Mouse (Mus musculus) regulatory T cell (primary cell): ENCODE measurements at regions not wholly inside any gene's neighbourhood (a gene's known extent, or its start where the extent isn't known, plus 50 kb on each side); places are given as distances from the start of the nearest gene placed in this dataset.
"Not testable (repeated sequence)": the region's sequence is repeated elsewhere in the genome, so short reads cannot be mapped to it uniquely, and the experiment has no call there.

ENCODE experiments used
- in situ Hi-C: fragments of 300-600 bp; cut with MboI, MseI; formaldehyde crosslinking; loops from one replicate; pipeline ENCODE4 v1.15.1; 2025; ENCODE audit warnings: high pct_unique_total_duplicates

DNA sequence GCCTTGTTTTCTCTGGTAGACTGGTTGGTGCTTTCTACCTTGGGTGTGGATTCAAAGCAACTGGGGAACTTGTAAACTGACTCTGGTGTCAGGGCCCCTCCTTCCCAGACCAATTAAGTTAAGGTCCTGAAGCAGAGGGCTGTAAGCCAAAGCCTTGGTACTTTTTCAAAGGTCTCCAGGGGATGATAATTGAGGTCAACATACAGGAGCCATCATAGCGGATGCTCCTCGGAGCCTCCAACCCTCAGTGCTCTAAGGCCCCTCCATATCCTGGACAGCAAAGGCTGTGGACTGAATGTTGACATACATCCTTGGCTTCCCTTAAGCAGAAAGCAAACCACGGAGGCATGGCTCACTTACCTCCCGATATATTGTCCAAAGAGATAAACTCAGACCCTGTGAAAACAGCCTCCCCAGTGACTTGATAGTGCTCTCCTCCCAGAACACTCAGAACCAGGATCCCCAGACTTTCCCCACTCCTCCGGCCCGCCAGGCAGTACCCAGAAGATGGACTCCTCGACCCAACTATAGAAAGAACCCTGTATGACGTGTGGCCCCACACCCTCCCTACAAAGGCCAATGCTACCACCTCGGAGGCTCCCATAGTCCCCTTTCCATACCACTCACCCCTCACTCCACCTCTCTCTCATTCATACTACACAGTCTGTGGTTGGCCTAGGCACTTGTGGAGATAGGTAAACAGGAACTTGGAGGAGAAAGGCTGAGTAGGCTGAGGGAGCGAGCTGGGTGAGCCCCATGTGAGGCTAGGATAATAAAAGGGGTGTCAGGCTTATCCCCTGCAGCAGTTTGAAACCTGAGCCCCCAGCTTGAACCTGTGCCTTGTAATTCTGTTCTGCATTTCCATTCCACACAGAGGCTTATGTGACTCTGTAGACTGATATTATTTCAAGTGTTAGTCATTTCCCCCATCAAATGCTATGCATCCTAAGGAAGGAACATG is 118.8 kb upstream of the Arid1b start:
- in situ Hi-C loops, result loop anchor here (10.0 kb wide), 1 partner anchor 59 kb away; no protein-coding TSS in a partner anchor

DNA sequence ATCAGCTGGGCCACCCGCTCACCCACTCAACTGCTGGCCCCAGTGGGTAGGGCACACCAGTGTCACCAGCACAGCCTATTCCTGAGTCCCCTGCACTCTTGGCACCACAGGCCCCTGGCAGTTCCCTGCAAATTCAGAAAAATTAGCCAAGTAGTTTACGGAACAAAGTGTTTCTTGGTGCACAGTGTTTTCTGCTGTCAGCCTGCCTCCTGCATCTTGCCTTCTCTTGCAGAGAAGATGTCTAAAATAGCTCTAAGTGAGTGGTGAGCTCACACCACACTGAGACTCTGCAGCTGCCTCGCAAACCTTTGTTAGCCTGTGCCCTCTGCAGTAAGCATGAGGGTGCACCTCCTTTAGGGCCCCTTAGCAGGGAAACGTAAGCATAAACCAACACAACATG is 117.7 kb upstream of the Arid1b start:
- in situ Hi-C loops, result loop anchor here (10.0 kb wide), 1 partner anchor 58 kb away; no protein-coding TSS in a partner anchor

GRCm38 (mm10) chr17:4881473-4881872 is 112.7 kb upstream of the Arid1b start:
- in situ Hi-C loops, result no loop called here

- in situ Hi-C loops, result no loop called here
Observed at GRCm38 (mm10) chr17:4884083-4884482, 110.0 kb upstream of the Arid1b start.

- in situ Hi-C loops, result no loop called here
Observed at GRCm38 (mm10) chr17:4884761-4885160, 109.4 kb upstream of the Arid1b start.

- in situ Hi-C loops, result not testable (repeated sequence)
Observed at GRCm38 (mm10) chr17:4887331-4887730, 106.8 kb upstream of the Arid1b start.

DNA sequence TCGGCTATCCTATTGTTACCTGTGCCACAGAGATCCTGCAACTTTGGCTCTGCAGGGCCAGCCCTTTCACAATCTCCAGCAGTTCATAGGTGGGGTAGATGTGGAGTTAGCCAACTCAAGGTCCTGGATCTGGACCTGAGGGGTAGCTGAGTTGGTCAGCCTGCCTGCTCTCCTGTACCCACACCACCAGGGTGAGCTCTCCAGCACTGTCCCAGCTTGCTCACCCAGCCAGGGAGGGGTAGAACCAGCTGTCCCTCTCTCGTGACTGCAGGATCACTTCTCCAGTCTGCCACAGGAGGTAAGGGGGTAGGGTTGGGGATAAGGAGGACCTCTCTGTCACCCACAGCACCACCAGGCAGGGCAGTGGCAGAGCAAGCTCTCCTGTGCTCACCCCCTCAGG is 104.6 kb upstream of the Arid1b start:
- in situ Hi-C loops, result no loop called here

GRCm38 (mm10) chr17:4890131-4890530 is 104.0 kb upstream of the Arid1b start:
- in situ Hi-C loops, result loop anchor here (10.0 kb wide), 1 partner anchor 155 kb away; no protein-coding TSS in a partner anchor

- in situ Hi-C loops, result loop anchor here (10.0 kb wide), 1 partner anchor 153 kb away; no protein-coding TSS in a partner anchor
Observed at GRCm38 (mm10) chr17:4891576-4891975, 102.6 kb upstream of the Arid1b start.

DNA sequence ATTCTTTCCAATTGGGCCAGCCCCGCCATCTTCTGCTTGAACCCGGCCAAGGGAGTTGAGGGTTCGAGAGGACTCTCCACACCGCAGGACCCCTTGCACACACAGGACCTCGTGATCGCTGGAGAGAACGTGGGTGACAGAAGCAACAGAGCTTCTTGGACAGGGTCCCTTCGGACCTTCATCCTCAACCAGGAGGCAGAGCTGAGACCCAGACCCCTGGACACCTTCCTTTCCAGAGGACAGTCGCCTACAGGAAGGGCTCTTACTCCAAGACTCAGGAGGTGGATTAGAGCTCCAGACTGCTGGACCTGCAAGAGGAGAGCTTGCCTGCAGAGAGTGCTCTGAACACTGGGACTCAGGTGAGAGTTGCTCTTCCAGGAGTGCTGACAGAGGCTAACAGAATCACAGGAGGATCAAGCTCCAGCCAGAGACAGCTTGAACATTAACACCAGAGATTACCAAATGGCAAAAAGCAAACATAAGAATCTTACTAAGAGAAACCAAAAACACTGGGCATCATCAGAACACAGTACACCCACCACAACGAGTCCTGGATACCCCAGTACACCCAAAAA is 99.3 kb upstream of the Arid1b start:
- in situ Hi-C loops, result loop anchor here (10.0 kb wide), 1 partner anchor 150 kb away; no protein-coding TSS in a partner anchor

GRCm38 (mm10) chr17:4903129-4903528 is 91.0 kb upstream of the Arid1b start:
- in situ Hi-C loops, result no loop called here

DNA sequence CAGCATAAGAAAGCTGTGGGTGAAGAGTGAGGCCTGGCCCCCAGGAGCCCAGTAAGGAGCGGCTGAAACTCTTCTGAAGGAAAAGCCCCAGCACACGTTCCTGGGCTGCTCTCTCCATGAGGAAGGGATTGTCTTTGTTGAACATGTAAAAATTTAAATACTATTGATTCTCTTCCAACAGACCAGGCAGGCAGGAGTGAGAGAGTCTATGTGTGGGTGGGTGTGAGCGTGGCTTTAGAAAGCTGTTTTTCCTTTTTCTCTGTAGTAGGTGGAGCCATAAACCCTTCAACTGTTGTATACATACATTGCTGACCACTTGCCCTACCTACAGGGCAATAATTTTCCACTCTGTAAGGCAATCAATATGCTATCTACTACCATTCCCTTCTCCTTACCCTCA is 87.6 kb upstream of the Arid1b start:
- in situ Hi-C loops, result no loop called here

DNA sequence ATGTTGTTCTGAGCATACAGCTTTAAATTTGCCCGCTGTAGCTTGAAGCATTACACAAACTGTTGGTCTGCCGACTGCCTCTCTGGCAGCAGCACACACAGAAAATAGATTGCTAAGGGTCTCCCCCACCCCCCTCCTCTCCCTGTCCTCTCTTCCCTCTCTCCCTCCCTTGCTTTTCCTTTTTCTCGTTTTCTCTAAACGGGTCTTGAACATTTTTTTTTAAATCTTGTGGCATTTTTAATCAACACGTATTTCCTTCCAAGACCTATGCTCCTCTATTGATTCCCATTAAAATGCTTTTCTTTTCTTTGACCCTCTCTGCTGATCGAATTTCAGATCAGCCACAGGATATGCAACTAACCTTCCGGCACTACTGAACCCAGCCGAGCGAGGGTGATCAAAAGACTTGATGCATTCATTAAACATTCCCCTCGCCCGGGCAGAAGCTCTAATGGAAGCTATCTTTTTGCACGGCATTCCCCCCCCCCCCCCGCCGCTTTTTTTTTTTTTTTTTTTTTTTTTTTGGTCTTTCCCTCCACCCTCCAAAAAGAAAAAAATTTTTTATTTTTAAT is 86.9 kb upstream of the Arid1b start:
- in situ Hi-C loops, result no loop called here

DNA sequence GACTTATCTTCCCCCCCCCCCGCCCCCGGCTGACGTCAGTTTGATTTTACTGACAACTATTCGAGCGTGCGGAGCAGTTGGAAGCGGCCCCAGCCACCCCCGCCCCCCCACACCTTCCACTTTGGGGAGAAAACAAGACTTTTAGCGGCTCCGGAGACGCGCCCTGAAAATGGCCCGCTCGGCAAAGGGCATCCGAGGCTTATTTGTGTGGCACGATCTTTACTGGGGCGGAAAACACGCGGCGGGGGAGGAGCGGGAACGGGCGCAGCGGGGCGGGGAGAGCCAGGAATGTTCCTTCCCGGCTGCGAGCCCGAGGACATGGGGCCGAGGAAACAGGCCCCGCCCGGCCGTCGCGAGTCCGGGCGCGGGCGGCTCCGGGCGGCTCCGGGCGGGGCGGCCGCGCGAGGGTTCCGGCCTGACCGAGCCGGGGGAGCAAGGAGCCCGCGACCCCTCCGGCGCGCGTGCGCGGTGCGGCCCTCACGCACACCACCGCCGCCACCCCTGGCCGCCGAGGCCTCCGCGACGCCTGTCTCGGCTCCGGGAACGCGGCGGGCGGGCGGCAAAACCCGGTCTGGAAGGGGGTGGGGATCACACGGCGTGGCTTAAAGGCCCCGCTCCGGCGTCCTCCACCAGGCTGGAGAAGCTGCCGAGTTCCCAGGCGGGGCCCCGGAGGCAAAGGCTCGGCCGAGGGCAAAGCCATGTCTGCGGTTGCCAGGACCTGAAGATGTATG is 86.1 kb upstream of the Arid1b start:
- in situ Hi-C loops, result no loop called here

DNA sequence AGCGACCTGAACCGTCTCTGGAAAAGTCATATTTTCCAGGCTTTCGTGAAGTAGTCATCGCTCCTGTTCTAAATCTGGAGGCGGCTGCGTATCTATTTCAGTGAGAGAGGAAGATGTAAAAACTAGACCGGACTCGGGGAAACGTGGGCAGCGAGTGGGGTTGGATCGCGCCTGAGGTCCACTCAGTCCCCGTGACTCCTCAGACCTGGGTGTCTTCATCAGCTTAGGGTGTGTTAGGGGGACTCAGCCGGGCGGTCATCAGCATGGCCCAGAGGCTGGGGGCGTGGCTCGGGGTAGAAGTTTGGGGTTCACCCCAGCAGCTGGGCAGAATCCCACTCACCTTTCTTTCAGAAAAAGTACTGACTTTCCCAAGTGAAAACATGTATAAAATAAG is 85.6 kb upstream of the Arid1b start:
- in situ Hi-C loops, result no loop called here

DNA sequence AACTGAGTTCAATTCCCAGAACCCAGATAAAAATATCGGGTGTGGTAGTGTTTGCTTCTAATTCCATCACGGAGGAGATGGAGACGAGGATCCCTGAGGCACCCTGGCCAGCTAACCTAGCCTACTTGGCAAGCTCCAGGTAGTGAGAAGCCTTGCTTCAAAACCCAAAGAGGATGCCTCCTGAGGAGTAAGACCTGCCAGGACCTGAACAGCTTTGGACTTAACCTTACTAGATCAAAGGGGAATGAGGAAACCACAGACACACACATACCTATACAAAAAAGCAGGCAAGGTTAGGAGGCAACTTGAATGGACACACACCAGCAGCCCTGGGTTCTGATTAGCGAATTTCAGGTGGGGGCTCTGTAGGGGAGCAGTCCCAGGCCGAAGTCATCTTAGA is 84.0 kb upstream of the Arid1b start:
- in situ Hi-C loops, result no loop called here

DNA sequence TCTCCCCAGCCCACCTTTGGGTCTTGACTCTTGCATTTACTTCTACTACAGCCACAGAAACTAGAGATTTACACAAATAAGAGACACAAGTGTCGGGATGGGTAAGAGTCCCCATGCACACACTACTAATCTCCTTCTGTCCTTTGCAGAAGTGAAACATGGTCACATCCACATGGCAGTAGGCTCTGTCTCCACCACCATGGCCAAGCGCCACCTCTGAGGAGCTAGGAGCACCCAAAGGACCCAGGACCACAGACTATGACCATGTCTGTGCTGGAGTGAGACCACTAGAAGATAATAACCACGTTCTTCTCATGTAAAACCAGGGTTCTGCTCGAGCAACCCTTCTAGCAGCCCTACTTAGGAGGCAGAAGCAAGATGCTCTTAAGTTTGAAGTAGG is 81.1 kb upstream of the Arid1b start:
- in situ Hi-C loops, result no loop called here

DNA sequence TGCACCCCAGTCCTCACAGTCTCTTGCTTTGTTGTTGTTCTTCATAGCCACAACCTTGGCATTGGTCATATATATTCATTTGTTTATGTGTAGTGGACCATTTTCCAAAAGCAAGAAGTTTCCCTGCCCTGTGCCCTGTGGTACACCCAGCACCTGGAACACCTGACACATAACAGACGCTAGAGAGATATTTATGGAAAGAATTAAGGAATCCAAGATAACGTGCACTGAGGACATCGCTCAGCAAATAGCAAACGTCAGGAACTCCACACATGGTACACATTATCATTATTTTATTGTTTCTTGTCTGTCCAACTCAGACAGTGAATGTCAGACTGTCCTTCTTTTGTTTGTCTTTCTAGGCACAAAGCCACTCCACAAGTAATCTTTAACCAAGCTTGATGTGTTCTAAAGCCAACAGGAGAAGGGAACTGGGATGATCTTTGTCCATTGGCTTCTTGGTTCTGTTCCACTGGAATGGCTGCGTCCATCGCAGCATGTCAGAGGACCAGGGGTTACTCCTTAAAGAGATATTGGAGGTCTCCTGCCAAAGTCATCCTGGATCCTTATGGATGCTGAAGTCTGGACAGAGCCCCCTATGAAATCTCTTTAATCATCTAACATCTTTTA is 74.2 kb upstream of the Arid1b start:
- in situ Hi-C loops, result loop anchor here (5.0 kb wide), 1 partner anchor 52 kb away; no protein-coding TSS in a partner anchor

DNA sequence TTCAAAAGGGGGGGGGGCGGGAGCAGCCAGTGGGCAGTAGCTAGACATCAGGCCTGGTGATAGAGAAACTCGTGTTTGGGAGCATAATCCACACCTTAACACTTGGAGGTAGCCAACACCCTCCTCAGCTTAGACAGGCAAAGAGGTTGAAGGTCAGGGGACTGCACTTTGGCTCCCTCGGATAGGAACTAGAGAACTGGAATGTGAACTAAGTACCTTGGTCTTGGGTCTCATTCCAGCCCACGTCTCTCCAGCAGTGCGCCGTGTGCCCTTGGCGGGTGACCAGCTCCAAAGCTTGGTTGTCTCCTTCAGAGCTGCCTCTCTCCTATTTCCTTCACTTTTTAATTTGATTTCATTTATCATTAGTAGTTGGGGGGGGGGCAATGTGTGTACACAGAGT is 73.0 kb upstream of the Arid1b start:
- in situ Hi-C loops, result loop anchor here (5.0 kb wide), 1 partner anchor 51 kb away; no protein-coding TSS in a partner anchor

GRCm38 (mm10) chr17:4928631-4929030 is 65.5 kb upstream of the Arid1b start:
- in situ Hi-C loops, result no loop called here

DNA sequence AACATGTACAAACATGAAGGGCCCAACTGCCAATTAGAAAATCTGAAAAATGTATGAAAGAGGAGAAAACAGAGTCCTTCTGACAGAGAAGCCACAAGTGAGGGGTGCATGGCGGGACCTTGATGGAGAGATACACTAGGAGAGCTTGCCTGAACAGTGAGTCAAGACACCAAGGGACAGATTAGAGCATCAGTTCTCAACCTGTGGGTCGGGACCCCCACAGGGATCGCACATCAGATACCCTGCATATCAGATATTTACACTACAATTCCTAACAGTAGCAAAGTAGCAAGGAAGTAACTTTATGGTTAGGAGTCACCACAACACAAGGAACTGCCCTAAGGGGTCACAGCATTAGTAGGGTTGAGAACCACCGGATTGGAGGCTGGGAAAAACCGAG is 58.9 kb upstream of the Arid1b start:
- in situ Hi-C loops, result loop anchor here (10.0 kb wide), 1 partner anchor 60 kb away; no protein-coding TSS in a partner anchor
